Mouse (Mus musculus) stomach, embryonic 14.5 days (tissue): ENCODE data around the gene Strip1. TPM values are rescaled to one million over a fixed set of nuclear protein-coding genes. Genes with fewer than 3 reads are reported as not detected.
A peak's percentile ranks its signal among the peaks of the same experiment; 100 is the strongest.

Source experiments
- ATAC-seq: fragments of 200-750 bp; cut with Nextera tagmentation; 2 replicates; pipeline ENCODE4 v1.8.0; 2017; ENCODE audit warnings: low read depth, moderate TSS enrichment; ENCODE audit not compliant: insufficient number of reproducible peaks, insufficient read depth, low FRiP score
- H3K27ac ChIP-seq: fragments of 300-500 bp; sonication (generic); 2 replicates; pipeline ENCODE4 v1.5.1; 2014; ENCODE audit warnings: mild to moderate bottlenecking, low read length, moderate library complexity, mixed read lengths
- H3K27me3 ChIP-seq: fragments of 300-500 bp; sonication (generic); 2 replicates; pipeline ENCODE4 v1.6.1; 2014; ENCODE audit warnings: low read length, control low read depth, mixed read lengths; ENCODE audit not compliant: control insufficient read depth, insufficient read depth
- H3K36me3 ChIP-seq: fragments of 300-500 bp; sonication (generic); 2 replicates; pipeline ENCODE4 v1.6.1; 2014; ENCODE audit warnings: mild to moderate bottlenecking, control low read depth, low read length, moderate library complexity, mixed read lengths; ENCODE audit not compliant: control insufficient read depth, insufficient read depth
- H3K4me1 ChIP-seq: fragments of 300-500 bp; sonication (generic); 2 replicates; pipeline ENCODE4 v1.6.1; 2014; ENCODE audit warnings: low read length, control low read depth, mixed read lengths; ENCODE audit not compliant: control insufficient read depth, insufficient read depth
- H3K4me2 ChIP-seq: fragments of 300-500 bp; sonication (generic); replicated peaks from 2 replicates; pipeline ENCODE4 v1.6.1; 2014; ENCODE audit warnings: low read depth, low read length, control low read depth
- H3K4me3 ChIP-seq: fragments of 300-500 bp; sonication (generic); 2 replicates; pipeline ENCODE4 v1.5.1; 2014; ENCODE audit warnings: low read depth, low read length, control low read depth
- H3K9ac ChIP-seq: fragments of 300-500 bp; sonication (generic); replicated peaks from 2 replicates; pipeline ENCODE4 v1.6.1; 2014; ENCODE audit warnings: low read depth, mild to moderate bottlenecking, control low read depth, low read length, moderate library complexity, mixed read lengths
- H3K9me3 ChIP-seq: fragments of 300-500 bp; sonication (generic); 2 replicates; pipeline ENCODE4 v1.6.1; 2016; ENCODE audit warnings: low read depth, low read length, control low read depth; ENCODE audit not compliant: control insufficient read depth
- WGBS: fragments of 180-500 bp; shearing (Covaris S2); extraction: QIAGEN DNeasy Blood & Tissue Kit; methylation state at CpG from one replicate; pipeline ENCODE4 v1.1.7; 2014; 5-methylcytosine and 5-hydroxymethylcytosine counted together
- polyA plus RNA-seq: library from polyadenylated mRNA; unstranded; fragments of >200 nt; fragmentation: Nextera tagmentation; extraction: Ambion mirVana; gene quantifications from 2 replicates; pipeline ENCODE4 v1.2.1, GENCODE M21; 2014

Gene Strip1
- polyA plus RNA-seq, 1 experiment from 2014 or later, result 50.2 TPM

DNA sequence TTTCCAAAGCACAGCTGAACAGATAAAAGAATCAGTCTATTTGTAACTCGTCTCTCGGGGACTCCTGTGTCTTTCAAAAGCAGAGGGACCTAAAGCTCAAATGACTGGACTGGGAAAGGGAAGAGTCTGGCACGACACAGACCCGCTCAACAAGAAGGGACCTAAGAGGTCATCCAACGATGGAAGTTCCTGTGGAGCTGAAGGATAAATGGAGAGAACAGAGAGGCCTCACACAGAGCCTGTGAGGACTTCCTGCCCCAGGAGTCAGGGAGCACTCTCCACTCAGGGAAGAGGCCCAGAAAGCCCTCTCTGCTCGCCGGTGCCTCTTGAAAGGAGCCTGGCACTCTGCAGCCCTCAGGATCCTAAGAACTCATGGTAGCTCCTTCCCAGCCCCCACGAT is 4.3 kb upstream of the Strip1 start:
- 44% methylated on average over 8 of the region's 8 CpGs for WGBS
- Histone ChIP-seq H3K9ac (no peak overlapping the region), H3K4me2 (no peak overlapping the region), H3K9me3 (no peaks in the 10 kb centered on the region), H3K27me3 (no peaks in the 10 kb centered on the region), H3K4me3 (no peak overlapping the region), H3K4me1 (no peaks in the 10 kb centered on the region), H3K27ac (no peak overlapping the region), H3K36me3 (no peaks in the 10 kb centered on the region)
- no peak for ATAC-seq

GRCm38 (mm10) chr3:107633906-107634305 is 2.4 kb upstream of the Strip1 start:
- Histone ChIP-seq H3K9me3 (no peaks in the 10 kb centered on the region), H3K27me3 (no peaks in the 10 kb centered on the region), H3K36me3 (no peaks in the 10 kb centered on the region), H3K4me1 (0 out of 2 replicates have a peak, but pooled peaks cover 9% of the 10 kb centered on the region), H3K4me2 (no peak overlapping the region), H3K27ac (no peak overlapping the region), H3K9ac (no peak overlapping the region), H3K4me3 (no peak overlapping the region)
- WGBS, result 92% methylated on average over 9 of the region's 9 CpGs
- ATAC-seq, result no peak

GRCm38 (mm10) chr3:107632786-107633185 is 1.3 kb upstream of the Strip1 start:
- Histone ChIP-seq H3K4me2 (no peak overlapping the region), H3K36me3 (peaks cover 3% of the 10 kb centered on the region; the same call in 1 of the 2 replicates), H3K4me3 (no peak overlapping the region), H3K4me1 (0 out of 2 replicates have a peak, but pooled peaks cover 9% of the 10 kb centered on the region), H3K9me3 (no peaks in the 10 kb centered on the region), H3K27ac (no peak overlapping the region), H3K27me3 (no peaks in the 10 kb centered on the region), H3K9ac (no peak overlapping the region)
- 93% methylated on average over 4 of the region's 4 CpGs for WGBS
- no peak for ATAC-seq

DNA sequence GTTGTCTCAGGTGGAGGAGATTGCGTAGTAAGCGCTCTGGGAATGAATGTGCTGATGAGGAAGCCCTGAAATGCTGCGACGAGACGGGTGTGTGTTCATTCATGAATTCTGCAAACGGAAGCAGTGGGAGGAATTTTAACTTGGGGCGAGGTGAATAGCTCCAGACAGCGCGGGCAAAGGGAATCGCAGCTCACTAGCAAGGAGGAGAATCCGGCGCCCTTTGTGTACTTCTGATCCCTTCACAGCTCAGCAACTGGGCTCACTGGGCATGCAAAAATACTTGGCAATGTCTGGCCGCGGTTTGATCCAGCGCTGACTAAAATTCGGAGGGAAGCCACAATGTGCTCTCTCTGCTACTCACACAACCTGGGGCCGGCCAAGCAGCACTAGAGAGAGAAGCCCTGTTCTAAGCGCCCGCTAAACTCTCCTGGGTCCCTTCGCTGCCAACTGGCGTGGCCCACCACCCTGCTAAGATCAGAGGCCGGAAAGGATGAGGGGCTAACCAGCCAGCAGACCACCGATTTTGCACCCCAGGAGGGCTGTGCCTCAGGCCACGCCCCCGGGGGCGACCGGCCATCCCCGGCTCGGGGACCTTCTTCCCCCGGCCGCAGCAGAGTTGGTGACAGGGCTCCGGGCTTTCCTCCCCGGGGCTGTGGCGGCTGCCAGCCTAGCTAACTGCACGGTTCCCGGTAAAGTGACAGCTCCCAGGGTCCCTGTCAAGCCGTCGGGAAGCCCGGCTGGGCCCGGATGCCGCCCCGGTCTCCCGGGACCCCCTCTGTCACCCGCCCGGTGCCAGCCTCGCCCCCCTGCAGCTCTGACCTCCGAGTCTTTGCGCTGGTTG is 592 bp downstream of the Strip1 start, which contains the start of gene Gm10961:
TSS of gene Gm10961 (plus strand) at position 641 of the 841 bp plus-strand sequence.
- Histone ChIP-seq H3K9me3 (no peaks in the 10 kb centered on the region), H3K9ac (peak within 1 kb of the TSS; percentile 71), H3K4me3 (peak within 1 kb of the TSS; percentile 67), H3K27me3 (no peaks in the 10 kb centered on the region), H3K27ac (peak within 1 kb of the TSS; percentile 86), H3K36me3 (peaks cover 19% of the 10 kb centered on the region), H3K4me2 (peak within 1 kb of the TSS; percentile 68), H3K4me1 (0 out of 2 replicates have a peak, but pooled peaks cover 9% of the 10 kb centered on the region)
- peak; percentile 55 for ATAC-seq
- under 1% methylated on average over 48 of the region's 48 CpGs for WGBS

GRCm38 (mm10) chr3:107629411-107629810 is 2.1 kb downstream of the Strip1 start:
- no peak overlapping the region for H3K4me3 ChIP-seq
- no peak overlapping the region for H3K9ac ChIP-seq
- WGBS, result 94% methylated on average over 4 of the region's 4 CpGs
- no peak overlapping the region for H3K4me2 ChIP-seq
- no peaks in the 10 kb centered on the region for H3K9me3 ChIP-seq
- H3K4me1 ChIP-seq, result 0 out of 2 replicates have a peak, but pooled peaks cover 9% of the 10 kb centered on the region
- H3K27ac ChIP-seq, result no peak overlapping the region
- peaks cover 34% of the 10 kb centered on the region for H3K36me3 ChIP-seq
- ATAC-seq, result no peak
- H3K27me3 ChIP-seq, result no peaks in the 10 kb centered on the region

GRCm38 (mm10) chr3:107628551-107628950 is 2.9 kb downstream of the Strip1 start:
- Histone ChIP-seq H3K9me3 (no peaks in the 10 kb centered on the region), H3K4me3 (no peak overlapping the region), H3K4me2 (no peak overlapping the region), H3K27me3 (no peaks in the 10 kb centered on the region), H3K36me3 (peaks cover 35% of the 10 kb centered on the region), H3K4me1 (0 out of 2 replicates have a peak, but pooled peaks cover 9% of the 10 kb centered on the region), H3K27ac (no peak overlapping the region), H3K9ac (no peak overlapping the region)
- WGBS, result 89% methylated on average over 2 of the region's 2 CpGs
- ATAC-seq, result no peak

DNA sequence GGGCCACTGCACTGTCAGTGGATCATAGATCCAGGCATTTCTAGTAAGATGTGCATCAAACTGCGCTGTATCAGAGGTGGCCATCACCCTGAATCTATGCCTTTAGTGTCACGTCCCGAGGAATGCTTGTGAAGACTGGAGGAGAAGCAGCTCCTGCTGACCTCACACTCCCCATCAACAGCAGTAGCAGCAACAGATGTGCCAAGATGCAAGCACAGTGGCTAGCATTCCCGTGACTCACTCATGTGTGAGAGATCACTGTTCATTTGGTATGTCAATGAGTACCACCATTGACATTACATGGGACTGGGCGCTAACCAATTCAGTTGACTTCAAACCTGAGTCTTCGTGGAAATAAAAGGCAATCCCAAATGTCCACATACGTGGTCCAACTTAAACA is 3.9 kb downstream of the Strip1 start:
- no peak for ATAC-seq
- peaks cover 43% of the 10 kb centered on the region for H3K36me3 ChIP-seq

DNA sequence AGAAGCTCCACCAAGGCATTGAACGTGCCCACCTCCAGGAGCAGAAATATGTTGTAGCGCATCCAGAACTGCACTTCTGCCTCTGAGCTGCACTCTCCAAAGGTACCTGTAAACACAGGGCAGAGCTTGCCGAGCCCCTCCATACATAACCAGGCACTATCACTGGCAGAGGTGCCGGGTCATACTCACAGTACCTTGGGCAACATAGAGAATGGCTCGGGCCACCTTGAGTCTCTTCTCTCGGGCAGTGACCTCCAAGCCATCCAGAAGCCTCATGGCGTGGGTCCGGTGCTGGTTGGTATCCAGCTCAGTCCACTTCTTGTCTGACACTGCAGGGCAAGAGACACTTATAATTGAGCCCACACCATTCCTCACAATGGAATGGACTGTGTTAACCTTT is 4.7 kb downstream of the Strip1 start:
- no peaks in the 10 kb centered on the region for H3K27me3 ChIP-seq
- peaks cover 50% of the 10 kb centered on the region for H3K36me3 ChIP-seq
- H3K9ac ChIP-seq, result no peak overlapping the region
- no peaks in the 10 kb centered on the region for H3K9me3 ChIP-seq
- H3K4me1 ChIP-seq, result 0 out of 2 replicates have a peak, but pooled peaks cover 9% of the 10 kb centered on the region
- 95% methylated on average over 8 of the region's 8 CpGs for WGBS
- H3K4me2 ChIP-seq, result no peak overlapping the region
- no peak overlapping the region for H3K27ac ChIP-seq
- ATAC-seq, result no peak
- H3K4me3 ChIP-seq, result no peak overlapping the region

More for the DNA sequence above, 3.9 kb downstream of the Strip1 start:
- 0 out of 2 replicates have a peak, but pooled peaks cover 9% of the 10 kb centered on the region for H3K4me1 ChIP-seq
- H3K27me3 ChIP-seq, result no peaks in the 10 kb centered on the region
- no peak overlapping the region for H3K4me3 ChIP-seq
- WGBS, result 95% methylated on average over 7 of the region's 7 CpGs
- no peaks in the 10 kb centered on the region for H3K9me3 ChIP-seq
- H3K9ac ChIP-seq, result no peak overlapping the region
- no peak overlapping the region for H3K27ac ChIP-seq
- H3K4me2 ChIP-seq, result no peak overlapping the region
